Mouse (Mus musculus): Measurements from ENCODE around the gene Fuom.

DNA sequence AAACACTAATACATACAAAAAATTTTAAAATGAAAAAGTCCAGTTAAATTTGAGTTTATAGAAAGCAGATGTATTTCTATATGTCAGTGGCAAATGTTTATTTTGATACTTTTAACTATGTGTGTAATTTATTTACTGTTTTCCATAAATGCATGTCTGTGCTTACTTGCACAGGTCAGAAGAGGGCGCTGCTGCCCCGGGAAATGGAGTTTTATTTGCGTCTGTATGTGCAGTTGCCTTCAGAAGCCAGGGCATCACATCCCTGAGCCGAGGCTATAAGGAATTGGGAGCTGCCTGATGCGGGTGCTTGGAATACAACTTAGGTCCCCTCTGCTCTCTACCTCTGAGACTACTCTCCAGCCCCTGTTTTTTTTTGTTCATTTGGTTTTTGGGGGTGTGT lies 23.5 kb downstream of the Fuom start:
- TF ChIP-seq GATA1 (IDR thresholded peaks at IDR 0.05; ENCODE audit: borderline replicate concordance, low read length): no peak
- no peak for TF ChIP-seq FLI1 (IDR thresholded peaks at IDR 0.05; ENCODE audit: low read length)
